8 mouse cellular contexts compared by ENCODE assay signal in the genomic region with DNA sequence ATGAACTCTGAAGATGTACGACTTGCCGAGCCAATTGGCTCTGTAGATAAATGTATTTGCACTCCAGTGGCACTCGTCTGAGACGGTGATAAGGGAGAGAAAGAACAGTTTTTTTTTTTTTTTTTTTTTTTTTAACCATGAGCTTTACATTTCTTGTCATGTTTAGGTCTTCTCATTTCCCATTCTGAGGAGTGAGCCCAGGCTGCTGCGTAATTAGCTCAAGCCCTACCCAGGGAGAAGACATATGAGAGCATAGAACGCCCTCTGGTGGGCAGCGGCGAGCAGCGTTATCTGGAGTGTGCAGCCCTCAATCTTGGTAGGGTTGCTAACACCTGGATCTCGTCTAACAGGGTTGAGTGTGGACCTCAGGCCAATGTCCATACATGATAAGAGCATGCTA. TPM values are rescaled to one million over a fixed set of nuclear protein-coding genes. Genes with fewer than 3 reads are reported as not detected.
DNase-seq lines count a peak whose midpoint lies in the region; ATAC-seq and TF ChIP-seq lines count a peak whose summit lies in the region.

No protein-coding gene starts in this region.

- no peaks in the 10 kb centered on the region for H3K27me3 ChIP-seq in CH12.LX (replicated peaks)
- H3K27me3 ChIP-seq in embryonic facial prominence, embryonic 12.5 days: no peaks in the 10 kb centered on the region
- no peaks in the 10 kb centered on the region for H3K27me3 ChIP-seq in kidney, postnatal 0 days (ENCODE audit: insufficient read depth, low read length)
- H3K27me3 ChIP-seq in liver, embryonic 15.5 days: no peaks in the 10 kb centered on the region

- in situ Hi-C loops in CH12.LX (cut with MboI; ENCODE audit: low pct_ligation_motif_present, low pct_unique_long_range_greater_than_20kb, low sequenced_read_pairs): loop anchor here (25.0 kb wide), 1 partner anchor 356 kb away; no protein-coding TSS in a partner anchor

- DNase-seq in CH12.LX (ENCODE audit: extremely low read depth): peak; percentile 53
- DNase-seq in heart, adult 8-10 months (ENCODE audit: low spot score): peak; percentile 35
- peak; percentile 77 for DNase-seq in kidney, postnatal 0 days (ENCODE audit: low spot score)
- peak; percentile 67 for DNase-seq in thymus, postnatal 0 days (ENCODE audit: low spot score)

- TF ChIP-seq EP300 in CH12.LX (IDR thresholded peaks at IDR 0.05; ENCODE audit: low read length): no peak

- TF ChIP-seq RAD21 in CH12.LX (IDR thresholded peaks at IDR 0.05; ENCODE audit: low read depth, low read length): peak; percentile 79

- peak; percentile 37 to 86; a peak in 3 of 4 replicates for TF ChIP-seq CTCF in CH12.LX (conservative IDR thresholded peaks at IDR 0.05 in 1 of 2, IDR thresholded peaks at IDR 0.05 in 1 of 2; ENCODE audit: low read depth in 2 of 2, low read length in 2 of 2)
- TF ChIP-seq CTCF in bone marrow, adult 2 months (IDR thresholded peaks at IDR 0.05; ENCODE audit: control insufficient read depth, insufficient read depth, low read length): peak; percentile 60
- peak; percentile 76 for TF ChIP-seq CTCF in kidney, postnatal 0 days (IDR thresholded peaks at IDR 0.05; ENCODE audit: low read depth)

- H3K4me1 ChIP-seq in CH12.LX (ENCODE audit: control insufficient read depth in 1 of 2, insufficient read depth in 2 of 2): no peaks in the 10 kb centered on the region
- H3K4me1 ChIP-seq in bone marrow, adult 2 months (ENCODE audit: control insufficient read depth, insufficient read depth, low read length): no peaks in the 10 kb centered on the region
- no peaks in the 10 kb centered on the region for H3K4me1 ChIP-seq in embryonic facial prominence, embryonic 12.5 days
- H3K4me1 ChIP-seq in kidney, postnatal 0 days (replicated peaks; ENCODE audit: insufficient read depth, low read length): no peaks in the 10 kb centered on the region
- peaks cover 11% of the 10 kb centered on the region; the same call in 1 of the 2 replicates for H3K4me1 ChIP-seq in liver, embryonic 15.5 days (replicated peaks)

- H3K79me2 ChIP-seq in CH12.LX (replicated peaks; ENCODE audit: control insufficient read depth, extremely low read depth, insufficient read depth, poor library complexity, severe bottlenecking): no peaks in the 10 kb centered on the region

- 31% methylated on average over 10 of the region's 10 CpGs for WGBS in bone marrow, adult 2 months
- WGBS in embryonic facial prominence, embryonic 12.5 days: 30% methylated on average over 10 of the region's 10 CpGs
- WGBS in kidney, postnatal 0 days: 28% methylated on average over 10 of the region's 10 CpGs
- WGBS in liver, embryonic 15.5 days (ENCODE audit: insufficient replicate concordance): 10% methylated on average over 10 of the region's 10 CpGs

- no peak for TF ChIP-seq POLR2A in CH12.LX (IDR thresholded peaks at IDR 0.05; ENCODE audit: low read depth, low read length)
- TF ChIP-seq POLR2A in bone marrow, adult 2 months (IDR thresholded peaks at IDR 0.05; ENCODE audit: borderline replicate concordance, control insufficient read depth, low read depth, low read length): no peak

- H3K9me3 ChIP-seq in CH12.LX (replicated peaks; ENCODE audit: low read length): no peaks in the 10 kb centered on the region
- no peaks in the 10 kb centered on the region for H3K9me3 ChIP-seq in embryonic facial prominence, embryonic 12.5 days
- H3K9me3 ChIP-seq in kidney, postnatal 0 days (replicated peaks; ENCODE audit: low read length): no peaks in the 10 kb centered on the region
- no peaks in the 10 kb centered on the region for H3K9me3 ChIP-seq in liver, embryonic 15.5 days (replicated peaks)

- H3K27ac ChIP-seq in CH12.LX (ENCODE audit: insufficient read depth, low read depth): no peak overlapping the region
- H3K27ac ChIP-seq in bone marrow, adult 2 months (ENCODE audit: control insufficient read depth, insufficient read depth, low read depth, low read length, poor library complexity): no peak overlapping the region
- no peak overlapping the region for H3K27ac ChIP-seq in embryonic facial prominence, embryonic 12.5 days
- no peak overlapping the region for H3K27ac ChIP-seq in kidney, postnatal 0 days
- no peak overlapping the region for H3K27ac ChIP-seq in liver, embryonic 15.5 days (replicated peaks)

- H3K9ac ChIP-seq in CH12.LX (ENCODE audit: insufficient read depth, low read depth): no peak overlapping the region
- no peak overlapping the region for H3K9ac ChIP-seq in embryonic facial prominence, embryonic 12.5 days
- H3K9ac ChIP-seq in kidney, postnatal 0 days (ENCODE audit: low read depth, low read length): no peak overlapping the region
- no peak overlapping the region for H3K9ac ChIP-seq in liver, embryonic 15.5 days

- H3K4me3 ChIP-seq in CH12.LX (replicated peaks in 1 of 3; ENCODE audit: low read depth in 2 of 3, low read length in 2 of 3, poor library complexity in 1 of 3): no peak overlapping the region
- H3K4me3 ChIP-seq in bone marrow, adult 2 months (replicated peaks; ENCODE audit: control insufficient read depth, low read depth, low read length): no peak overlapping the region
- H3K4me3 ChIP-seq in embryonic facial prominence, embryonic 12.5 days: no peak overlapping the region
- no peak overlapping the region for H3K4me3 ChIP-seq in kidney, postnatal 0 days (replicated peaks; ENCODE audit: low read depth, low read length)
- H3K4me3 ChIP-seq in liver, embryonic 15.5 days (replicated peaks): no peak overlapping the region

- no peak overlapping the region for H3K4me2 ChIP-seq in CH12.LX (ENCODE audit: insufficient read depth, low read depth, poor library complexity, severe bottlenecking)
- H3K4me2 ChIP-seq in embryonic facial prominence, embryonic 12.5 days (replicated peaks): no peak overlapping the region
- no peak overlapping the region for H3K4me2 ChIP-seq in kidney, postnatal 0 days (ENCODE audit: low read length)
- H3K4me2 ChIP-seq in liver, embryonic 15.5 days: 0 out of 2 replicates have a peak overlapping the region, but pooled peaks have one; percentile 8

- dilution Hi-C loops in CH12.LX (cut with MboI; ENCODE audit: extremely low pct_ligation_motif_present, extremely low pct_unique_long_range_greater_than_20kb, low sequenced_read_pairs): no loop called here

- no peaks in the 10 kb centered on the region for H3K36me3 ChIP-seq in CH12.LX (replicated peaks in 1 of 2; ENCODE audit: control insufficient read depth in 1 of 2, insufficient read depth in 1 of 2, low read length in 1 of 2)
- no peaks in the 10 kb centered on the region for H3K36me3 ChIP-seq in embryonic facial prominence, embryonic 12.5 days
- H3K36me3 ChIP-seq in kidney, postnatal 0 days (ENCODE audit: insufficient read depth, low read length): no peaks in the 10 kb centered on the region
- H3K36me3 ChIP-seq in liver, embryonic 15.5 days (replicated peaks): no peaks in the 10 kb centered on the region

- ATAC-seq in embryonic facial prominence, embryonic 12.5 days (ENCODE audit: insufficient number of reproducible peaks, insufficient read depth, low FRiP score, low TSS enrichment): 0 out of 2 replicates have a peak, but pooled peaks have one; percentile 56
- ATAC-seq in kidney, postnatal 0 days (replicated peaks; ENCODE audit: low FRiP score, low read depth): peak; percentile 63; the same call in 1 of the 2 replicates
- peak; percentile 63 for ATAC-seq in liver, embryonic 15.5 days (ENCODE audit: insufficient read depth)
- ATAC-seq in neutrophil, adult 5-6 weeks (ENCODE audit: extremely low read depth, insufficient number of reproducible peaks, low FRiP score, poor library complexity, severe bottlenecking): 0 out of 2 replicates have a peak, but pooled peaks have one; percentile 36

TF ChIP-seq in CH12.LX, 34 proteins besides CTCF, POLR2A, EP300 and RAD21:
- no peak for TF ChIP-seq NELFE (IDR thresholded peaks at IDR 0.05; ENCODE audit: low read depth, low read length)
- no peak for TF ChIP-seq E2F4 (IDR thresholded peaks at IDR 0.05; ENCODE audit: insufficient replicate concordance, low read depth, low read length)
- 0 out of 2 replicates have a peak, but pooled peaks have one; percentile 14 for TF ChIP-seq IRF4 (IDR thresholded peaks at IDR 0.05; ENCODE audit: low read depth, low read length)
- no peak for TF ChIP-seq USF2 (conservative IDR thresholded peaks at IDR 0.05; ENCODE audit: low read depth, low read length)
- TF ChIP-seq SIN3A (IDR thresholded peaks at IDR 0.05; ENCODE audit: low read length): no peak
- no peak for TF ChIP-seq ETS1 (conservative IDR thresholded peaks at IDR 0.05; ENCODE audit: low read depth, low read length)
- TF ChIP-seq PAX5 (IDR thresholded peaks at IDR 0.05; ENCODE audit: low read length): no peak
- TF ChIP-seq HCFC1 (IDR thresholded peaks at IDR 0.05; ENCODE audit: low read depth, low read length): no peak
- TF ChIP-seq NRF1 (IDR thresholded peaks at IDR 0.05; ENCODE audit: low read depth, low read length): no peak
- peak; percentile 36; the same call in 1 of the 2 replicates for TF ChIP-seq ZNF384 (IDR thresholded peaks at IDR 0.05; ENCODE audit: low read depth, low read length)
- no peak for TF ChIP-seq TCF12 (IDR thresholded peaks at IDR 0.05; ENCODE audit: low read depth, low read length)
- no peak for TF ChIP-seq GABPA (IDR thresholded peaks at IDR 0.05; ENCODE audit: insufficient replicate concordance, low read depth, low read length)
- TF ChIP-seq SMC3 (IDR thresholded peaks at IDR 0.05; ENCODE audit: low read depth, low read length): peak; percentile 83
TF ChIP-seq in CH12.LX: peak in this region for 3.

RNA-seq across cellular contexts. Expression of gene Il12rb2, which starts 57.5 kb away (rescaled TPM):
- total RNA-seq in CH12.LX (2012; rRNA removed) (0.08 and 0.17 TPM in 2 replicates), CH12.LX (2014; rRNA removed) (not detected in 2 replicates)
- 0.11 TPM in 1 of 2 replicates, not detected in the other for polyA plus RNA-seq in CH12.LX (2012; ENCODE audit: insufficient read length, low read depth)
- 1.3 TPM in 1 of 2 replicates, not detected in the other for polyA plus RNA-seq in bone marrow, adult 2 months (2011; ENCODE audit: insufficient read depth, insufficient read length, low replicate concordance, missing spikeins)
- 0.14 TPM in 1 of 2 replicates, not detected in the other for polyA plus RNA-seq in embryonic facial prominence, embryonic 12.5 days (2016; fragmentation: Nextera tagmentation; extraction: Ambion mirVana)
- total RNA-seq in heart, adult 8-10 months (2022): not detected
- not detected in 2 replicates for polyA plus RNA-seq in kidney, postnatal 0 days (2015; fragmentation: Nextera tagmentation; extraction: Ambion mirVana)
- polyA plus RNA-seq in liver, embryonic 15.5 days (2015; fragmentation: Nextera tagmentation; extraction: Ambion mirVana): 0.25 TPM in 2 replicates
- 1.0 and 1.5 TPM in 2 replicates for total RNA-seq in neutrophil, adult 5-6 weeks (2017)
- 2.0 and 3.1 TPM in 2 replicates for polyA plus RNA-seq in thymus, postnatal 0 days (2015; fragmentation: Nextera tagmentation; extraction: Ambion mirVana)
